Comparison of ENCODE assay signal across 25 mouse cellular contexts in the genomic region with DNA sequence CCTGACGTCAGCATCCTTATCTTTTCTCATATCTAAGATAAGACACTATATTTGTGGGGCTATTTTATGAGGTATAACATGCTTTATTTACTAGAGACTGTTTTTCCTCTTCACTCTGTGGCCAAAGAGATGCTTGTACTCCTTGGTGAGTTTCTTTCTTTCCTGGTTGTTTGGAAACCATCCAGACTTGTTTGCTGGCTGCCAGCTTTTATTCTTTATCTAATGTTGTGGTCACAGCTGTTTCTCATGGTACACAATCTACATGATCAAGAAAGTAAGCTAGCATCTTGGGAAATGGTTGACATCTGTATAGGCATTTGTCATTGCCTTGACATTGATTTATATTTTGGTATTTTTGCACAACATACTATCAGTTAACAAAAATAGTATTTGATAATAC. TPM values are rescaled to one million over a fixed set of nuclear protein-coding genes. Genes with fewer than 3 reads are reported as not detected.
"Had no signal": no experiment of that assay in that cellular context is flagged by ENCODE, and none has a peak within 500 bp of the region (broad histone marks: within the 10 kb centered on the region; RNA-seq: fewer than 3 reads in every experiment).

No protein-coding gene starts in this region.

- H3K9me3 ChIP-seq: heart, embryonic 10.5 days; heart, embryonic 12.5 days; hindbrain, embryonic 10.5 days; hindbrain, embryonic 12.5 days; intestine, embryonic 15.5 days; limb, embryonic 13.5 days had no signal

- ATAC-seq: hindbrain, embryonic 16.5 days; inflammation-experienced regulatory T-cells, adult 6 months; intestine, embryonic 15.5 days; intestine, postnatal 0 days had no signal

- H3K27ac ChIP-seq: gastrocnemius, adult 2 months; heart, embryonic 10.5 days; hindbrain, embryonic 10.5 days; hindbrain, embryonic 12.5 days; hindbrain, embryonic 14.5 days; intestine, embryonic 15.5 days; layer of hippocampus, adult 2 months; left cerebral cortex, adult 2 months; limb, embryonic 13.5 days had no signal

- H3K4me3 ChIP-seq: gastrocnemius, adult 2 months; heart, embryonic 10.5 days; heart, embryonic 12.5 days; hindbrain, embryonic 10.5 days; hindbrain, embryonic 12.5 days; intestine, embryonic 15.5 days; layer of hippocampus, adult 2 months; left cerebral cortex, adult 2 months; limb, embryonic 13.5 days had no signal

- H3K27me3 ChIP-seq: heart, embryonic 12.5 days; hindbrain, embryonic 12.5 days; intestine, embryonic 15.5 days; limb, embryonic 13.5 days had no signal

- H3K9ac ChIP-seq: heart, embryonic 12.5 days; hindbrain, embryonic 12.5 days; hindbrain, embryonic 14.5 days; intestine, embryonic 15.5 days; limb, embryonic 13.5 days had no signal

- H3K4me1 ChIP-seq: heart, embryonic 10.5 days; heart, embryonic 12.5 days; hindbrain, embryonic 10.5 days; hindbrain, embryonic 12.5 days; intestine, embryonic 15.5 days; limb, embryonic 13.5 days had no signal

- H3K4me2 ChIP-seq: heart, embryonic 12.5 days; hindbrain, embryonic 12.5 days; hindbrain, embryonic 14.5 days; intestine, embryonic 15.5 days; limb, embryonic 13.5 days; liver, embryonic 11.5 days had no signal

- H3K36me3 ChIP-seq: heart, embryonic 10.5 days; heart, embryonic 12.5 days; hindbrain, embryonic 10.5 days; hindbrain, embryonic 12.5 days; intestine, embryonic 15.5 days; limb, embryonic 13.5 days had no signal

- DNase-seq: gastrocnemius, adult 2 months; gastrocnemius, postnatal 10 days; gastrocnemius, postnatal 25 days; heart, adult 18-20 months; heart, postnatal 10 days; heart, postnatal 4 days; kidney, adult 18-20 months; kidney, adult 8-10 months; kidney, postnatal 10 days; kidney, postnatal 25 days; kidney, postnatal 4 days; liver had no signal

RNA-seq across cellular contexts. Expression of a gene that starts 37.1 kb away (rescaled TPM):
- polyA plus RNA-seq: inflammation-experienced regulatory T-cells, adult 6 months had no signal
